Mouse (Mus musculus): ENCODE measurements at regions not wholly inside any gene's neighbourhood (a gene's known extent, or its start where the extent isn't known, plus 50 kb on each side); places are given as distances from the start of the nearest gene placed in this dataset.

DNA sequence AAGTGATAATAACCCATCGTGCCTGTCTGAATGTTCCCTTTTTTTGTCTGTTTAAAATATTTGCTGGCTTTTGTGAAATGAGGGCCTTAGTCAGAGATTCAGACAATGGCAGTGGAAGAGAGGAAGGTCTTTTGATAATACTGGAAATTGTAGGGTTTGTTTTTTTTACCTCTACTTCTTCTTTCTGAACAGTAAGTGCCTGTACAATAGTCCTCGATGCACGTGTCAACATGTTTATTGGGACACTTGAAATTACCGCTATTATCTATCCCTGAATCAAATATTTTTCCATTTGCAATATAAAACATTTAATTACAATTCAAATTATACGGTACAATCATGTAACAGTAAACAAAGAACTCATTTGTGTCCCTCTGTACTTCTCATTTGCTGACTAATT, 733.5 kb downstream of the Fam19a2 start:
- no peak for DNase-seq

DNA sequence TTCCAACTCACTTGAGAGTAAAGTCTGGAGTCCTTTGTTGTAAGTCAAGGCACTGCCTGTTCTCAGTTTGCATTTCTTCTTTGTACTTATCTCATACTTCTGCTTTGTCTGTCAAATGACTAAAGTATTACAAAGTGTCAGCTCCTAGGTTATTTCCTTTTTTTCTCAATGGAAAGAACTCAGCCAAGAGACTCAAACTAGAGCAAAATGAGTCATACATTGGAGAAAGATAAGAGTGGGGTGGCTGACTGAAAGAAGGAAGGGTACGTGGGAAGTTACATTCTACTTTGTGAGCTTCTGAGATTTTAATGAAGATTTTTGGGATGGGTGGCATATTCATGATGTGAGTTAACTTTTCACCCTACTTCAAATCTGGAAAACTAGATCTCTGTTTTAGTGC, 735.2 kb downstream of the Fam19a2 start:
- no peak for DNase-seq

DNA sequence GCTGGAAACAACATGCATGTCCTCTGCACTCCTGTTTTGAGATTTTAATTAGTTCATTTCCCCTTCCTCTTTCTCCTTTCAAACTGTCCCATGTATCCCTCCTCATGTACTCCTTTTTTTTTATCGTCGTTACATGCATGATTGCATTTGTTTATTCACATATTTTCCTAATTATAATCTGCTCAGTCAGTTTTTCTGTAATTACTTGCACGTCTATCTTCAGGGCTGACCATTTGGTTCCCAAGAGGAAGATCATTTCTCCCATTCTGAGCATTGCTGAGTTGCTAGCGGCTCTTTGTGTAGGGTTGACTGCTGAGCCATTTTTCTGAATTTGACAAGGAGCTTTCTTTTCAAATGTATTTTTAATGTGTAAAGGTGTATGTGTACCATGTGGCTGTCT, 781.2 kb downstream of the Fam19a2 start:
- DNase-seq: no peak

DNA sequence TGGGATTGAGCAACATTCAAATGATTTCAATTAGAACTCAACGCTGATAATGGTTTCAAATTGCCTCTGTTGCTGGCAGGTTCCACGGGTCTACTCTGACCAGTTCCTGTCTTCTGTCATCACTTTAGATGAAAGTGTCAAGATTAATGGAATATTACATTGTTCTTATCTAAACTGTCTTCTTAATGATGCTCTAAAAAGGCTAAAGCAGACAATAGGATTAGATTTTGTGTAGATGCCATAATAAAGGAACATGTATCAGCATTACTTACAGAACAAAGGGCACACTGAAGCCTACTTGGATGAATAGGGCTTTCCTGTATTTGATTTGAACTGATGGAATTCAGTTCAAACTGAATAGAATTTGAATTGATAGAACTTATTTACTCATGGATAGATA, 782.0 kb downstream of the Fam19a2 start:
- DNase-seq: no peak

GRCm38 (mm10) chr10:124082756-124083155, 819.0 kb downstream of the Fam19a2 start:
- no peak for DNase-seq

DNA sequence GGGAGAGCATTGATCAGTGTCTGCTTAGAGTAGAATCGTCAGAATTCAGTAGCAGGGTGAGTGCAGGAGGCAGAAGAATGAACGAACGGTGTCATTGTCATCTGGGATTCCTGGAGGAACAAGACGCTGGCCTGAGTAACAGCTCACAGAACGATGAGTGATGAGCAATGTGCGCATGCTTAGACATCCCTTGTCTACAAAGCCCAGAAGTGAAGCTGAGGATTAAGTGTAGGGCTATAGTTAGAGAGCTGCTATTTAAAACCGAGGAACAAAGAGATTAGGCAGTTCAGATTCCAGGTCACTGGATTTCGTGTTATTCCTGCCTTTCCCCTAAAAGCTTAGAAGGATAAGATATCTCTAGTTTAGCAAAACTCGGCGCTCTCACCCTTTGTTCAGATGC, 826.8 kb downstream of the Fam19a2 start:
- DNase-seq: no peak

DNA sequence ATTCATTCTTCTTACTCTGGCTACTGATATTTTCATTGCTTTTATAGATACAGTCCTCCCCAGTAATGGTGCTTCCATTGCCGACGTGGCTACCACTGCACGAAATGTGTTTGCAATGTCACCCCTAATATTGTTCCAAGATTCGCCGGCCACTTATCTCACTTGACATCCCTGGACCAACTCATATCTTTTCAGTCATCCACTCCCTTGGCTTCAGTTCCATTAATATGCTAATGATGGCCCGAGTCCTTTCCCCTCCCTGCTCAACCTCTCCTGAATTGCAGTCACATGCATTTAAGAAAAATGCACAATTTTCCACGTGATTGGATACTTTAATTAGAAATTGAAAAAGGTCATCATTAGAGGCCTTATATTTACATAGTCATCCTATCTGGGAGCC, 827.6 kb downstream of the Fam19a2 start:
- DNase-seq: no peak

- no peak for DNase-seq
Measured at GRCm38 (mm10) chr10:124119585-124119984, 855.8 kb downstream of the Fam19a2 start.

- DNase-seq: no peak
Measured at GRCm38 (mm10) chr10:124138456-124138855, 874.7 kb downstream of the Fam19a2 start.

DNA sequence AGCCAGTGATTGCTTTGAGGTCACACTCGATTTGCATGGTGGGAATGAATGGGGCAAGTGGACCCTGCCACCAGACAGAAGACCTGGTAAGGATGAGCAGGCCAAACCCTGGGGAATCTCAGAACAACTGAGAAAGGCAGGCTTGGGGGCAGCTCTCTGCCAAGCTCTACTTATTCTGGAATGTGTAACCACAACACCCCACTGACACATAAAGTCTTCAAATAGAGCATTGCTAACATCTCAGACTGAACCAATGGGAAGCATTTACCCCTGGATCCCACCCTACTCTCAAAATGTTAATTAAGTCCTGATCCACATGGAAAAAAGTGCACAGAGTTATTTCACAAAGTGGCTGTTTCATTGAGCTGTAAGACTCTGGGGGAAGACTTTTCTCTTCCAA, 878.5 kb downstream of the Fam19a2 start:
- DNase-seq: no peak

DNA sequence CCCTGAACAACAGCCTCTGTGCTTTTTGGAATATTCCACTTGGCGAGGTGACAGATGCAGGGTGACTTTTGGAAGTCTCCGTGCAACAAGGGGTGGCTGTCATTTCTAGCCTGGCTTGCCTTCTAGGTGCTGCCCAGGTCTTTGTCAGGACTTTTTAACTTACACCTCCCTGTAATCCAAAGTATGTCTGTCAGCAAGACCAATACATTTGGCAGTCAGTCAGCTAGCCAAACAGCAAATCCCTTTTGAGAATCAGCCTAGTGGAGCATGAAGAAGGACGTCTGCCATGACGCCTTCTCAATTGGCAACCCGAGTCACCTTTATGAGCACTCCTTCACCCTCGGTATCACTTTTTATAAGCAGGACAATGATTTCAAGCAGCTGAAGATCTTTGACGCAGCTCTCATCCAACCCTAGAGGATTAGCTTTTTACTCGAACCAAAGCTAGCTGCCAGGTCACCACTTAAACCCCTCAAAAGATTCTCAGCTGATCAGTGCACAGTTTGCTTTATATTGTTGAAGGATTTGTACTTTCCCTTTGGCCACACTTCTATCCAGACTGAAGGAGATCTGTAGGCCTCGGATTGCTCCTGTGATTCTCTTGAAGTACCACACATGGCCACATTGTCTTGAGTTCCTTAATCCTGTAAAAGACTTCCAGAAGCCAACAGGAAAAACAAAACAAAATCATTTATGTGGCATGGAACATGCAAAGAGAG, 883.1 kb downstream of the Fam19a2 start:
- no peak for DNase-seq

DNA sequence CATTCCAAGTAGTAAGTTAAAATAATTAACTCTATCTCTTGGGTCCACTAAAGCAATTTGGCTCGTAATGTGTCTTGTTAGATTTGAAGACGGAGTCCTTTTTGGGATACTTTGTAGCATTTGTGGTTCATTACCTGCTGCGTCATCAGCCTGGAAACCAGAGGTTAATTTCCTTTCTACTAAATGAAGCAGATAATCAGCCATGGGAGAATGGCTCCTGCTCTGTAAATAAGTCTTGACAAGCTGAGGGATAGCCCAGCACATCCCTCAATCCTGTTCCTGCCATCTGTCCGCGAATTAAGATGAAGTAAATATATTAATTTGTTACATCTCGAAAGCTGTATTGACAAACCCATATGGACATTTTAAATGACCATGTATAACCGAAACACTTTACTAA, 899.6 kb downstream of the Fam19a2 start:
- no peak for DNase-seq

DNA sequence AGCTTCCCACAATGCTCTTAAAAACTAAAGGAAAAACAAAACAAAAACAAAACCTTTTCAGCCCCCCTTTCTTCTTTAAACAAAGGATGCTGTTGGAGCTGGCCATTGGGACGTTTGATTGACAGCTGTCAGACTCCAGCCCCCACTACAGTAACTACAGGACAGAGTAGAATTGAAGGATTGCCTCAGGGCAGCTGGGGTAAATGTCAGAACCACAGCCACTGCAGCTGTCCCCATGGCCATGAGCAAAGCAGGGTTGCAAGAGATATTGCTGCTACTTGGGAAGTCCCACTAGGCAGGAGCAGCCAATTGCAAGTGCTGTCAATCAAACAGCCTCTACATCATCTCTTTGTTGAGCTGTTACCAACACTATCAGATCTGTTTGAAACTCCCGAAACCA, 911.8 kb downstream of the Fam19a2 start:
- no peak for DNase-seq

DNA sequence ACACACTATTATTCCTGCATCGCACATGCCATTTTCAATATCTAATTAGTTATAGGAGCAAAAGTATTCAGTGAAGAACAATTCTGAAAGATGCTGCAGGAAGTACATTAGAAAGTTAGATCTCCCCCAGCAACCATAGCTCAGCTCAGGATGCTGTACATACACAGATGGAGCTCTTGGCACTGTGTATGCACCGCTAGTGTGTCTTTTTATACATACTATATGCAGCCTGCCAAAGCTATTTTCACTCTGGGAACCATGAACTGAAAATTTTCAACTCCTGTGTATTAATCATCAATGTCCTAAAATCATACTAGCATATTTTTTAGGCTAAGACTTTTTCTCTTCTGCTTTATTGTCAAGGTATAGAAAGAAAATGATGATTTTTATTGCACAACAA, 944.5 kb downstream of the Fam19a2 start:
- no peak for DNase-seq

- no peak for DNase-seq
Measured at GRCm38 (mm10) chr10:124219461-124219860, 955.7 kb downstream of the Fam19a2 start.

- DNase-seq: no peak
Measured at GRCm38 (mm10) chr10:124222068-124222467, 958.3 kb downstream of the Fam19a2 start.

DNA sequence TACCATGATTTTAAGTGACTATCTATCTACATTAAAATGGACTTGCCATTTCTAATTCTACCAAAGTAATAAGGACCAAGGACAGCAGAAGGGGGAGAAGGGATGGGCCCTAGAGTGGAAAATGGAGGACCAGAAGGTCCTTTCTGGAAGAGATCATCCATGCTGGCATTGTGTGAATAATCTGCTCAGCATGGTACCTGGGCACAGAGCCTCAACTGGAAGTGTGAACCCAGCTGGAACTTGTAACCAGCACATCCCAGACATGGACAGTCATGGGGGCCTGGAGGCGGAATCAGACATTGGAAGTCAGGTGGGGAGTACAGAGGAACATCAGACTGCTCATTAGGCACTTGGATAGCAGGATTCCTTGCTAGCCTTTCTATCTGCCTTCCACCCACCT, 963.3 kb downstream of the Fam19a2 start:
- DNase-seq: no peak

GRCm38 (mm10) chr10:124249358-124249757, 985.6 kb downstream of the Fam19a2 start:
- no peak for DNase-seq

DNA sequence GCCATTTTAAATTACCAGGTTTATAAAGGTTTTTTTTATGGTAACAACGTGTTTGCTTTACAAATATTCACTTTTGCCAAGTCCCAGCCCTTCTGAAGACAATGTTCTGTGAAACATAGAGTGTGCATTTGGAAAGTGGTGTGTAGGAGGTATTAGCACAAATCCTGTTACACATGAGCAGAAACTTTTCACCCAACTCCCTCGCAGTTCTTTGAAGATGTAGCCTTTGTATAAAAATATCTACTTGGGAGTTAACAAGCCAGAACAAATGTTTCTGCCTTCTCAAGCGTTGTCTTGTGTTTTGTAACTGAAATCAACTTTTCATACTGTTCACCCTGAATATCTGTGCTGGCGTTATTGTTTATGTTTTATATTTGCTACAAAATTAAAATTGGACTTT, 986.2 kb downstream of the Fam19a2 start:
- DNase-seq: no peak

- peak; percentile 12 for DNase-seq
Measured at GRCm38 (mm10) chr10:124288301-124288995, 1024.7 kb downstream of the Fam19a2 start.

- no peak for DNase-seq
Measured at GRCm38 (mm10) chr10:124297198-124297677, 1033.4 kb downstream of the Fam19a2 start.

- DNase-seq: no peak
Measured at GRCm38 (mm10) chr10:124304683-124305082, 1040.9 kb downstream of the Fam19a2 start.

- DNase-seq: peak; percentile 7
Measured at GRCm38 (mm10) chr10:124305644-124306043, 1041.8 kb downstream of the Fam19a2 start.

DNA sequence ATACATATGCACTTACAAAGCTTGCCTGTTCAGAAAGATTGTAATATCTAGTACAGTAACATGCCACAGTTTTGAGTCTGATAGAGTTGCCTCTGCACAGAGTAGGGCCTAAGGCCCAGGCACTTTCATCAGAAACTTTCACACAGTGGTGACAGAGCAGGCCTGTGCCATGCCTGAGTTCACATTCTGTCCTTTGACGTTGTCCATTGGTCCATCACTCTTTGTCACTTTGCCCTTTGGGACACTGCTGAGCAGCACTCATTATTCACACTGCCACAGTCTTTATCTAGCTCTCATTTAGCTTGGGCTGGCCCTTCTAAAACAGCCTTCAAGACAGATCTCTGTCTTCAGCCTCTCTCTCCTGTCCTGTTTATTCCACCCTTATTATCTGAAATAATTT, 1055.0 kb downstream of the Fam19a2 start:
- no peak for DNase-seq
